Mouse (Mus musculus) embryo, embryonic 10.5 days (tissue): ENCODE measurements around the gene Ccdc169.
"Not testable (repeated sequence)": the region's sequence is repeated elsewhere in the genome, so short reads cannot be mapped to it uniquely, and the experiment has no call there.

Experiments used
- DNase-seq: peaks from one replicate; pipeline ENCODE4 v3.0.0-alpha.2; 2015; ENCODE audit warnings: low spot score

Ccdc169 gene

DNA sequence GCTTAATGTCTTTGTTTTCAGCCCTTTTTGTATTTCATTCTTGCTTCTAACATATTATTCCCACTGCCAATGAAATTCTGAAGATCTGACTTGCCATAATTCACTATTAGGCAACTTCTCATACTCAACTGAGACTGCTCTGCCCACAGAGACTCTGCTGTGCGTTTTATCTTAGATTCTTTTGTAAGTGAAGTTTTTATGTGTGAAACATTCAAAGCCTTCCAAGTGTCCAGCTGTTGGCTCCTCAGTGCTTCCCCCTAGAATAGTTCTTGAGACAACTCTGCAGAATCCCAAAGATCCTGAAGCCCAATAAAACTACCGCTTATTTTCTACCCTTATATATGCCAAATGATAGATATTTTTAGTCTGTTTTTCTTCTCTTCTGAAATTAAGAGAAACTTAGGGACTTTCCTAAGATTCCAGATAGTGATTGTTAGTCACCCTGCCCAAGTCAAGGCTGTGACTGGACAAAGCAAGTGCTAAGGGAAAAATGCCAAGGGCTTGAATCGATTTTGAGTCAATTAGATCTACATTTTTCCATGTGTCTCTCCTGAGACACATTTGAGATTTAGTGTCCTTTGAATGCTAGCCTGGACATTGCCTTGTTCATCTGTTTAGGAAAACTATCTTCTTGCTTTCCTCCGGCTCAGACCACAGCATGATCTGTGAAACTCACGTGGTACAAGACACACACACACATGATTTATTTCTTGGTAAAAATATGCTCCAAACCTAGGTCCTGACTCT lies 58.6 kb downstream of the Ccdc169 start:
- DNase-seq = no peak

DNA sequence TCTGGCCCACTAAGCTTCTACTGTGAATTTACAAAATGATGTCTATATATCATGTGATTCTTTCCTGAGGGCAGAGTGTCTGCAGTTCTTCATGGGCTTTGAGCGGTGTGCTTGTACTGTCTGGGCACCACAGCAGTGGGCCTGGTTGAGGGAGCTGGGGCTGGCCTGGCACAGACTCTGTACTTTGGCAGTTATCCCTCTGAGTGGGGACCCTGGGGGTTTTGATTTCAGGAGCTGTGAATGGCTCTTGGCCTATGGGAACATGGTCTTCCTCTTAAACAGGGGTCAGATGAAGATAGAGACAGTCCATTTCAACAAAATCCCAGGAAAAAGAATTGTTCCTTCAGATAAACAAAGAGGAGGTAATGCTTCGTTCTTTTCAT lies 59.2 kb downstream of the Ccdc169 start:
- DNase-seq = no peak

DNA sequence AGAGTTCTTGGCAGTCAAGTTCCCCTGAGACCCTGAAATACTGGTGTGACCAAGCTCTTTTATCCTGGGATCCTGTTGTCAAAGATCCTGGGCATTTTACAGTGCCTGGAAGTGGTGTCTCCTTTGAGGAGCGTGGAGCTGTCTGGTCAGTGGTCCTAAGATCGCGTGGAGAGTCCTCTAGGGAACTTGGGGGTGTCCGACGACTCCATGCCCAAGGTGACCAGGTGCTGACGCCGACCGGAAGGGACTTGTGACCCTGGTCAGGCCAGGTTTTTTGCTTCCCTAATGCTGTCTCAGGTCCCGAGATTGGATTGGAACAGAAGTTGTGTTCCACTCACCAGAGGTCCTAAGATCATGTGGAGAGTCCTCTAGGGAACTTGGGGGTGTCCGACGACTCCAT lies 66.5 kb downstream of the Ccdc169 start:
- DNase-seq = not testable (repeated sequence)

DNA sequence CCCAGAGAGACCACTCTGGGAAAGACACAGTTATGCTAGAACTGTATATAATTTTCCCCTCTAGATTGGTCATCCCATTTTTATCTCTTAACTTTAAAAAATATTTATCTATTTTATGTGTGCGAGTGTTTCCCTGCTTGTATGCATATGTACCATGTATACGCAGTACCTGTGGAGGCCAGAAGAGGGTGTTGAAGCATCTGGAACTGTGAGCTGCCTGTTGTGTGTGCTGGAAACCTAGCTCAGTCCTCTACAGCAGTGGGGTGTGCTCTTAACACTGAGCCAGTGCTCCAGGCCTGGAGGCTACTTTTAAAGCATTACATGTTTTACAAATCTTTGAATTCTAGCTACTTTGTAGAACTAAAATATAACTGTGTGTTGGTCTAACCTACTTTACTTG lies 69.3 kb downstream of the Ccdc169 start:
- no peak for DNase-seq

DNA sequence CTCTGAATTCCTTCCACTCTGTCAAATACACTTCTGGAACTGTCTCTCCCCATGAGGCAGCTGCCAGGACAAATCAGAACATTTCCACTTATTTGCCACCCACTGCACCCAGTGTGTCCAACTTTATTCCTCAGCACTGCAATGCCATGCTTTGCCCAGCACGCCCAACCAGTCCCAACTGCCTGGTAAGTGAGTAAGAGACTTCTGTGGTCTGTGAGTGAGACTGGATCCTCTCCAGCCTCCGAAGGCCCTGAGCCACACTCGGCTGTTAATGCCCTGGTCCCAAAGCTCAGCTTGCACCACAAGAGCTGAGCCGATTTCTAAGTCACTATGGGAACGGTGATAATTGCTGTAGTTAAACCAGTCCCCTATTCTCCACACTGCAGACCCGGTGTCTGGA lies 70.5 kb downstream of the Ccdc169 start:
- DNase-seq = no peak

DNA sequence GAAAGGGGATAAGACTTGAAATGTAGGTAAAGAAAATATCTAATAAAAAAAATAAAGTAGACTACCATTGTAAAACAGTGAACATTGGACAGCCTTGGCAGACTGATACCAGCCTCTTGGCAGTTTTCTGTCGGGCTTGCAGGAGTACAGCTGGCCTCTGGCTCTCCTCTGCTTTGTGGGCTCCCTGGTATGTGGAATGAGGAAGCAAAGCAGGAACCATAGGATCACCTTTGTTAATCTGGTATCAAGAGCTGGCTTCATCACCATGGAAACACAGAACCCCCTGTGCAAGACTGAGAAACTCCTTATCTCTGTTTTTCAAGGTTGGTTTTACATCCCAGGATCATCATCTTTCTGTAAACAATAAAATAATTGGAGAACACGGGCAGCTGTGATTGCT lies 75.1 kb downstream of the Ccdc169 start:
- DNase-seq = no peak

DNA sequence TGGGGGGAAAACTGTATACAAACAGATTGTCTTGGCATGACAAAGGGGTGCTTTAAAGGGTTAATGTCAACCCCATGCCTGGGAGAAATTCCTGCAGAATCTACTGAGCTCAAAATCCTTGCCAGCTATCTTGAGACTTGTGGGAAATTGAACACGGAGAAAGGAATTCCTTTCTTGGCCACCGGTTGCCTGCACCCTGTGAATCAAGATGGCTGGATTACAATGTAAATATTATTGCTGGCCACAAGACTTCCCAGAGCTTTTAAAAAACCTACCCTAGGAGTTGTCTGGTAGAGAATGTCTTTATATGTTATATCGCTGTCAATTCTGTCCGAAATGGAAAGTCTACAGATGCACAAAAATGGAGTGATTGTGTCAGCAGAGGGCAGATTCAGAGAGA lies 76.6 kb downstream of the Ccdc169 start:
- DNase-seq = peak; percentile 12

DNA sequence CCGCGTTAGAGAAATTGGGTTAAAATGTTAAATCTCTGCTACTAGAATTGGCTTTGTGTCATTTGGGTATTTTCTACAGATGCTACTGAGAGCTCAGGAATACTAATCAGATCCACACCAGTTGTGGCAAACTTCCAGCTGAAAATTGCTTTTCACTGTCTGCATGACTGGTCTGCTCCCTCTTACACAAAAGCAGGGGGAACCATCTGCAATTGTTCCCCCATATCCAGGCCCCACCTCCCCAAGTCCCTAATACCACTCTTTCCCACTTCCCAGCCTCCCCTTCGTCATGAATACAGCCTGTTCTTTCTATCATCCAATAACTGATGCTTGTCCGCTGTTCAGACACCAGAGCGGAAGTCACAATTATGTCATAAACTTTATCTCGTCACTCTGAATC lies 77.3 kb downstream of the Ccdc169 start:
- no peak for DNase-seq

DNA sequence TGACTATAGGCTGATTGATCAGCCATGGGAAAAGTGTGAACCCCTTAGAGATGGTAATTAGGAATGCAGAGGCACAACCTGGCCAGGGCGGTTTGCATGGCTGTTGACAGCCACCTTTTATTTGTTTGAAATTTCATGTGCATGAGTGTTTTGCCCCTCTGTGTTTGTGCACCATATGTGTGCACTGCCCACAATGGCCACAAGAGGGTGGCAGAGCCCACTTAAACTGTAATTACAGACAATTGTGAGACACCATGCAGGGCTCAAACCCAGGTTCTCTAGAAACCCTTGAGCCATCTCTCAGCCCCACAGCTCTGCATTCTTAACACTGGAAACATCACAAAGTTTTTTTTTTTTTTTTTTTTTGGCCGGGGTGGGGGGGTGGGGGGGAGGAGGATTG lies 85.4 kb downstream of the Ccdc169 start:
- DNase-seq = no peak
